Mouse (Mus musculus): ENCODE measurements around the gene Aacs.

Aacs gene

GRCm38 (mm10) chr5:125545090-125545489 lies 69.5 kb downstream of the Aacs start:
- no peak for DNase-seq

DNA sequence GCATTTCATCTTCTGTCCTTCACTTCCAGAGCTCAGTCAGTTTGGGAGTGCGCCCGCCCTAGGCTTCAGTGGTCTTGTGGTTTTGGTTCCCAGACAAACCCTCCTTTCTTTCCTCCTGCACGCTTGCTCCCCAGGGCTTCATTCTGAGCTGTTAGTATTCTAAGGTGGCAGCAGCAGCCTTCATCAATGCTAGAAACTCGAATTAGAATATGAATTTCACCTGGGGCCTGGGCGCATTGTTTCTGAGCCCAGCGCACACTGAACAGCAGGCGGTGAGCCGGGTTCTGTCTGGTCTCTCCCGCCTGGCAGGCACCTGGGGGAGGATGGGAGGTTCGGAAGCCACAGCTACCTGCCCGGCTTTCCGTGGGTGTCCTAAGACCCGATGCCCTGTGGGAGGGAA lies 70.7 kb downstream of the Aacs start:
- DNase-seq = no peak

DNA sequence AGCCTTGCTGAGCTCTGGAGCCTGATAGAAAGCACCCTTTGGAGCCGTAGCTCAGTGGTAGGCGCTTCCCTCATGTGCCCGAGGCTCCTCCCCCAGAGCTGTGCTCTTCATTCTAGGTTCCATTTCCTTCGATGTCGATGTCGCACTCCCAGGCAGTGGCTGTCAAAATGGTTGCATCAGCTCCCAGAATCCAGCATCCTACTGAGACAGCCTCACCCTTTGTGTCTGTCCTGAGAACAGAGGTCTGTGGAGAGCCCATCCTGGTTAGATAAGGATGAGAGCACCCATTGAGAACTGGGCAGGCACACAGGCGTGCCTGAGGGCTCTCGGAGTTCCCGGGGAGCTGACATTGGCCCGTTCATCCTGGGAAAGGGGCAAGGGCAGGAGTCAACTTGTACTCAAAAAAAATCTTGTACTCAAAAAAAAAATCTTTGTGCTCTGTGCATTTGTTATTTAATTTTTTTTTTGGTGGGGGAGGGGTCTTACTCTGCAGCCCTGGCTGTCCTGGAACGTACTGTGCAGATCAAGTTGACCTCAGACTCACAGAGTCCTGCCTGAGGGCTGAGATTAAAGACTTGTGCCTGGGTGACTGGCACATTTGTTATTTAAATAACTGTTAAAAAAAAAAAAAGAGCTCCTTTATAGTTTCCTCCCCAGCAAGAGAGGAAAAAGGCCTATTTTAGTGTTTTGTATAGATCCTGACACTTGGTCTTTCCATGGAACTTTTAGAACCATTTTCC lies 74.3 kb downstream of the Aacs start:
- no peak for DNase-seq

DNA sequence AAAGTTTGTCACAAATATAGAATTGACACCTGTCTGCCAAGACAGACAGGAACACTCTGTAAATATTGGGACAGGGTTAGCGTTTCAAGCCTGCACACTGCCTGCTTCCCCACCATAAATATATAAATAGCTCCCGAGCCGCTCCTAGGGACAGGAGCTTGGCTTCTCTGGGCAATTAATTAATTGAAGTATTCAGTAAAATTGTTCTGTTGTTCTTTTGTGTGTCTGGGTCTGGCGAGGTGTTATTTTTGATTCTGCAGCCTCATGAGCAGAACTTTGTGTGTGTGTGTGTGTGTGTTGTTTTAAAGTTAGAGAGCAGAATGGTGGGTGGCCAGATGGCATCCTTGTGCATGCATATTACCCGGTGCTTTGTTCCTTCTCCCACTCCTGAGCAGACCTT lies 80.1 kb downstream of the Aacs start:
- no peak for DNase-seq

DNA sequence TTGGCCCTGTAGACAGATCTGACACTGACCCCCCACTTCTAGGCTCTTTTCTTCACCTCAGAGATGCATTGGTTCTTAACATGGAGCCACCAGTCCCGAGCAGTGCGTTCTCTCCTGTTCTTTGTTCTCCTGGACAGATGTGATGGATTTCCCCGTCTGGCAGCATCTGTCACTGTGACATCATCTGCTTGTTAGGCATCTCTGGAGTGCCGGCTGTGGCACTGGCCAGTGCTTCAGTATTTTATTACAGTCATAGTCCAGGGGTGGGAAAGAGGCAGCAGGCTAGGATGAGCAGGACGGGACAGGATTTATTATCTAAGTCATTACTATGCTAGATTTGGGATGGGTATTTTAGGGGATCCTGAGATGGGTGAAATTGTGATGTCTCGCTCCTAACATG lies 87.9 kb downstream of the Aacs start:
- no peak for DNase-seq

DNA sequence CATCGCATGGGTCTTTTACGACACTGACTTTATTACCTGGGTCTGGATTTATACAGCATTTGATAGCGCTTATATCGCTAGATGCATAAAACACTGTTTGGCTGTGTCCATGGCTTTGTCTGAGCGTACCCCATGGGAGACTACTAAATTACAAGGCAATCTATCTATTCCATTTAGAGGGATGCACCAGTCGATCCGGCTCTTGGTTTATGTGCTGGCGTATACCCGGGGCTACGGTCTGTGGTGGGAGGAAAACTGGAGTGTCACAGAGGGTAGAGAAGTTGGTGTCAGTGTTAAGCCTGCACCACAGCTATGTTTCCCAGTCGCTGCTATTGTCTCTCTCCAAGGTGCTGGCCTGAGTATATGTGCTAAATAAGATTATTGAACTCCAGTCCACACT lies 90.1 kb downstream of the Aacs start:
- DNase-seq = no peak

Measured in cerebellum, adult 11-12 months (tissue).